8 mouse cellular contexts compared by ENCODE assay signal in the genomic region with DNA sequence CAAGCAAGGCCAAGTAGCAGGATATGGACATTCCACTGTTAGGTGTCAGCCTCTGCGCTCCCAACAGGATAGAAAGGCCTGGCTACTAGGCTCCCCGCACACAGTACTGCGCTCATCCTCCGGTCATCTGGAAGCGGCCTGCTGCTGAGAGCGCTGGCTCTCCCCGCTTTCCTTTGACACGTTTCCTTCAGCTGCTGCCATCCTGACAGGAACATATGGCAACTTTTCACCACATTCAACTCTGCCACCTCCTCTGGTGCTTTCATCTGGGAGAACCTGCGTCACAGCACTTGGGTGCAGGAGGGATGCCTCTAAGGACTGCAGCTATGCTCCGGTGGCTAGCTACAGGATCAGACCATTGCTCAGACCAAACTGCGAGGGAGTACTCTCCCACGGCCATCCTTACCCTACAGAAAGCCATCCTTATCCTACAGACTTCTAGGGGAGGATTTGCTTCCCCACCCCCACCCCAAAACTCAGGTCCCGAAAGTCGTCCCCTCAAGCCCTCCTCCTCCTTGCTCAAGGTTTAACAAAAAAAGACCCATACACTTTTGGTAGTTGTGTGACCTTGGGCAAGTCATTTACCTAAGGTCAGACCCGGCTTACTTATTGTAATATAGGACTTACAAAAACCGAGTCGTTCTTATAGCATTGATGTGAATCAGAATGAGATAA. TPM values are rescaled to one million over a fixed set of nuclear protein-coding genes. Genes with fewer than 3 reads are reported as not detected.
A peak's percentile ranks its signal among the peaks of the same experiment; 100 is the strongest.
DNase-seq lines count a peak whose midpoint lies in the region; ATAC-seq lines count a peak whose summit lies in the region.

No protein-coding gene starts in this region.

- H3K9me3 ChIP-seq in forebrain, embryonic 13.5 days (replicated peaks), result no peaks in the 10 kb centered on the region
- no peaks in the 10 kb centered on the region for H3K9me3 ChIP-seq in intestine, embryonic 14.5 days (ENCODE audit: control insufficient read depth, low read length)
- no peaks in the 10 kb centered on the region for H3K9me3 ChIP-seq in liver, embryonic 16.5 days (replicated peaks; ENCODE audit: control insufficient read depth, low read length)
- no peaks in the 10 kb centered on the region for H3K9me3 ChIP-seq in stomach, embryonic 14.5 days (ENCODE audit: control insufficient read depth, low read depth, low read length)

- peaks cover 37% of the 10 kb centered on the region for H3K4me1 ChIP-seq in forebrain, embryonic 13.5 days
- H3K4me1 ChIP-seq in intestine, embryonic 14.5 days (replicated peaks; ENCODE audit: control insufficient read depth, insufficient read depth, low read length), result peaks cover 8% of the 10 kb centered on the region
- no peaks in the 10 kb centered on the region for H3K4me1 ChIP-seq in liver, embryonic 16.5 days (ENCODE audit: control insufficient read depth, low read depth, low read length)
- H3K4me1 ChIP-seq in stomach, embryonic 14.5 days (ENCODE audit: control insufficient read depth, insufficient read depth, low read length), result peaks cover 12% of the 10 kb centered on the region

- H3K4me2 ChIP-seq in forebrain, embryonic 13.5 days, result peak overlapping the region; percentile 96
- H3K4me2 ChIP-seq in intestine, embryonic 14.5 days (ENCODE audit: low read length), result peak overlapping the region; percentile 92
- peak overlapping the region; percentile 73 for H3K4me2 ChIP-seq in liver, embryonic 16.5 days (ENCODE audit: low read depth, low read length)
- peak overlapping the region; percentile 92 for H3K4me2 ChIP-seq in stomach, embryonic 14.5 days (replicated peaks; ENCODE audit: low read depth, low read length)

- no peaks in the 10 kb centered on the region for H3K36me3 ChIP-seq in forebrain, embryonic 13.5 days (ENCODE audit: poor library complexity, severe bottlenecking)
- H3K36me3 ChIP-seq in intestine, embryonic 14.5 days (ENCODE audit: control insufficient read depth, insufficient read depth, low read length), result no peaks in the 10 kb centered on the region
- H3K36me3 ChIP-seq in liver, embryonic 16.5 days (ENCODE audit: control insufficient read depth, insufficient read depth), result no peaks in the 10 kb centered on the region
- no peaks in the 10 kb centered on the region for H3K36me3 ChIP-seq in stomach, embryonic 14.5 days (ENCODE audit: control insufficient read depth, insufficient read depth, low read length)

- H3K27me3 ChIP-seq in forebrain, embryonic 13.5 days, result no peaks in the 10 kb centered on the region
- H3K27me3 ChIP-seq in intestine, embryonic 14.5 days (replicated peaks; ENCODE audit: control insufficient read depth, insufficient read depth, low read length), result no peaks in the 10 kb centered on the region
- H3K27me3 ChIP-seq in liver, embryonic 16.5 days (ENCODE audit: control insufficient read depth, insufficient read depth, low read depth, low read length), result peaks cover 42% of the 10 kb centered on the region
- no peaks in the 10 kb centered on the region for H3K27me3 ChIP-seq in stomach, embryonic 14.5 days (ENCODE audit: control insufficient read depth, insufficient read depth, low read length)

- 5% methylated on average over 17 of the region's 17 CpGs for WGBS in forebrain, embryonic 13.5 days
- WGBS in intestine, embryonic 14.5 days, result 10% methylated on average over 17 of the region's 17 CpGs
- 10% methylated on average over 17 of the region's 17 CpGs for WGBS in liver, embryonic 16.5 days (ENCODE audit: insufficient replicate concordance)
- WGBS in stomach, embryonic 14.5 days, result 10% methylated on average over 17 of the region's 17 CpGs

- no peak overlapping the region for H3K27ac ChIP-seq in forebrain, embryonic 13.5 days
- peak overlapping the region; percentile 98; the same call in 1 of the 2 replicates for H3K27ac ChIP-seq in intestine, embryonic 14.5 days (ENCODE audit: low read depth)
- no peak overlapping the region for H3K27ac ChIP-seq in liver, embryonic 16.5 days (ENCODE audit: low read length)
- no peak overlapping the region for H3K27ac ChIP-seq in stomach, embryonic 14.5 days (ENCODE audit: low read length)

- ATAC-seq in forebrain, embryonic 13.5 days, result no peak
- no peak for ATAC-seq in intestine, embryonic 14.5 days (replicated peaks; ENCODE audit: low FRiP score, low TSS enrichment, low read depth)
- ATAC-seq in liver, embryonic 16.5 days (ENCODE audit: low read depth), result no peak
- no peak for ATAC-seq in stomach, embryonic 14.5 days (ENCODE audit: insufficient number of reproducible peaks, insufficient read depth, low FRiP score, low read depth)

- H3K4me3 ChIP-seq in forebrain, embryonic 13.5 days, result peak overlapping the region; percentile 82
- peak overlapping the region; percentile 78 for H3K4me3 ChIP-seq in intestine, embryonic 14.5 days (ENCODE audit: low read depth, low read length)
- peak overlapping the region; percentile 69 for H3K4me3 ChIP-seq in liver, embryonic 16.5 days (ENCODE audit: low read depth, low read length)
- H3K4me3 ChIP-seq in stomach, embryonic 14.5 days (ENCODE audit: low read depth, low read length), result peak overlapping the region; percentile 82

- H3K9ac ChIP-seq in forebrain, embryonic 13.5 days, result peak overlapping the region; percentile 82
- peak overlapping the region; percentile 83 for H3K9ac ChIP-seq in intestine, embryonic 14.5 days (ENCODE audit: low read length)
- no peak overlapping the region for H3K9ac ChIP-seq in liver, embryonic 16.5 days (ENCODE audit: low read depth, low read length)
- H3K9ac ChIP-seq in stomach, embryonic 14.5 days (replicated peaks; ENCODE audit: low read depth, low read length), result 0 out of 2 replicates have a peak overlapping the region, but pooled peaks have one; percentile 25

- peak; percentile 28 for DNase-seq in ES-CJ7 (ENCODE audit: low read depth, low spot score)
- DNase-seq in brain, adult 2 months (ENCODE audit: low read depth, low spot score), result peak; percentile 80
- peak; percentile 62 for DNase-seq in intestine, embryonic 14.5 days (ENCODE audit: low spot score)
- no peak for DNase-seq in gastrocnemius, postnatal 10 days
- no peak for DNase-seq in gastrocnemius, postnatal 25 days

RNA-seq across cellular contexts. Expression of gene Magi1, which starts 2.0 kb away (rescaled TPM):
- 39.1 and 45.1 TPM in 2 replicates for polyA plus RNA-seq in forebrain, embryonic 13.5 days (2015; fragmentation: Nextera tagmentation; extraction: Ambion mirVana)
- 10.9 and 11.7 TPM in 2 replicates for polyA plus RNA-seq in intestine, embryonic 14.5 days (2014; fragmentation: Nextera tagmentation; extraction: Ambion mirVana)
- 1.1 and 1.3 TPM in 2 replicates for polyA plus RNA-seq in liver, embryonic 16.5 days (2015; fragmentation: Nextera tagmentation; extraction: Ambion mirVana)
- polyA plus RNA-seq in stomach, embryonic 14.5 days (2014; fragmentation: Nextera tagmentation; extraction: Ambion mirVana), result 12.4 and 15.0 TPM in 2 replicates
- total RNA-seq in gastrocnemius, postnatal 10 days (2021), result 1 to 10 TPM; 7.1 to 9.8 TPM
- 1 to 10 TPM; 3.5 to 3.9 TPM for total RNA-seq in gastrocnemius, postnatal 25 days (2021)

Comparison
In these comparisons a context has a peak if more than half of its experiments do, and no peak if none do; other contexts are left out.
1. DNase-seq: peak in ES-CJ7 (single experiment), brain, adult 2 months (single experiment) and intestine, embryonic 14.5 days (single experiment); none in gastrocnemius, postnatal 10 days (single experiment) and gastrocnemius, postnatal 25 days (single experiment).
2. Peak in every context shown above with its lines, with median percentiles within 50 percentile points of each other: H3K4me2 ChIP-seq and H3K4me3 ChIP-seq.